Mouse (Mus musculus): ENCODE measurements at regions not wholly inside any gene's neighbourhood (a gene's known extent, or its start where the extent isn't known, plus 50 kb on each side); places are given as distances from the start of the nearest gene placed in this dataset.

GRCm38 (mm10) chr10:111914231-111914630 lies 58.2 kb upstream of the Krr1 start:
- ATAC-seq (ENCODE audit: insufficient number of reproducible peaks, low FRiP score, low TSS enrichment): no peak

DNA sequence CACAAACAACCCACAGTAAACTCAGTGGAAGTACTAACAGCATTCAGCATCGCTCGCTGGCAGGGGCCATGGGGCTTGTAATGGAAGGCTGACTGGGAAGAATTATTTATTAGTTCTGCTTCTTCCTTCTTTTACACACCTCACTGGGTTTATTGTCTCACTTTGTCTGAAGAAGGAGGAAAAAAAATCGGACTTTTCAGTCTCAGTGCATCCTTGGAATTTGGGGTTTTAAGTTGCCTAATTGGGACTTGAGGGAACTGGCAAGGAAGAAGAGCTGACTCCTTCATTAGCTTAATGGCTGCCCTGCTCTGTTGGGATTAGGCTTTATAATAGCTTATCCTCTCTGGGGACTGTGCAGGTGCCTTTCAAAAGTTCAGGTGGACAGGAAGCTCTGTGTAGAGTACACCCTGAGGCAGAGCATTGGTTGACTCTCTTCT lies 54.4 kb upstream of the Krr1 start:
- no peak for ATAC-seq (ENCODE audit: insufficient number of reproducible peaks, low FRiP score, low TSS enrichment)

DNA sequence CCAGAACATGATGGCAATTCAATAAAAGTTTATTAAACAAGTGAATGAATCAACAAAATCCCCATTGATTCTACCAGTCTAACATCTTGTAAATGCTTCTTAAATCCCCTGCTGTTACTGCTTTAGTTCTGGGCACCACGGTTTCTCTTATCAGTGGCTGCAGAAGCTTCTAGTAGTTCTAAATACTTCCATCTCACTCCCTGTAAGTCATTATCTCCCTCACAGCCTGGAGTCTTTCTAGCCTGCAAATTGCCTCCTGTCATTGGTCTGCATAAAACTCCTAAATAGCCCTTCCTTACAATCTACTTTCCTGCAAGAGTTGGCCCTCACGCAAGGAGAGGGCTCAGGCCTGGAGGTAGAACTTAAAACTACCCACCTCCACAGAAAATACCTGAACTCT lies 53.0 kb upstream of the Krr1 start:
- ATAC-seq (ENCODE audit: insufficient number of reproducible peaks, low FRiP score, low TSS enrichment): no peak

DNA sequence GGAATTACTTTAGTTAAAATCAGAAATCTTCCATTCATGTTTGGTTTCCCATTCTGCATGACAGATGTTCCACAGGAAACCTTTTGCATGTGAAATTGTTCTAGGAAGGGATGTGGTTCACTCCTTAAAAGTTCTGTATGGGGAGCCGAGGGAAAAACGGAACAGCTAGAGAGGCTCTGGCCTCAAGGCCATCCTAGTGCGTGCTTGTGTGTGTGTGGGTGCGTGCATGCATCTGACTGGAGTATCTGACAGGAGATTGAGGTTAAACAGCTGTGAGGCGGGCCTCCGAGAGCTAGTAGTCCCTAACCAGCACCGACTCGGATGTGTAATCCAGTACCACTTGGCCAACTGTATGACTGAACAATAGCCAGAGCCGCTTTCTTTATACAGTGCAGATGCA lies 51.0 kb upstream of the Krr1 start:
- no peak for ATAC-seq (ENCODE audit: insufficient number of reproducible peaks, low FRiP score, low TSS enrichment)
